Mouse (Mus musculus) urinary bladder, postnatal 10 days (tissue): ENCODE data around the gene Sparc.

Experiments
- DNase-seq: peaks from one replicate; pipeline ENCODE4 v3.0.0; 2022; ENCODE audit warnings: low spot score

Gene Sparc

DNA sequence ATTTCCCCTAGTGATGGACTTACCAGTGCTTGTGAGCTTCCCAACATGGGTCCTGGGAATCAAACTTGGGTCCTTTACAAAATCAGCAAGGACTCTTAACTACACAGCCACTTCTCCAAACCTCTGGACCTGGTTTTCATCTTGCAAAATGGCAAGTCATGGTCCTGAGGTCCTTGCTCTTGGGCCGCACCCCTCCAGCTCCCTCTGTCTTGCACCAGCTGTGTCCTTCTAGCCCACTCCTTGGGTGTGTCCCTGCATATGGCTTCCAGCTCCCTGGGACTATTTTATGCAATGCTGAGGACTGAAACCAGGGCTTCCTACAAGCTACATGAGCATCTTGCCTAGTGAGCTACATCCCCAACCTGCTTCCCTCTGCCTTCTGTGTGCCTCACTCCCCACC lies at the start of gene Sparc:
Gene Sparc (minus strand): TSS at position 206 of the 400 bp plus-strand sequence.
- no peak for DNase-seq

GRCm38 (mm10) chr11:55471467-55471866 lies 48.5 kb upstream of the Sparc start:
- no peak for DNase-seq

- no peak for DNase-seq
Observed at GRCm38 (mm10) chr11:55470761-55471160, 47.8 kb upstream of the Sparc start.

GRCm38 (mm10) chr11:55469923-55470691 lies 47.1 kb upstream of the Sparc start:
- DNase-seq: no peak

DNA sequence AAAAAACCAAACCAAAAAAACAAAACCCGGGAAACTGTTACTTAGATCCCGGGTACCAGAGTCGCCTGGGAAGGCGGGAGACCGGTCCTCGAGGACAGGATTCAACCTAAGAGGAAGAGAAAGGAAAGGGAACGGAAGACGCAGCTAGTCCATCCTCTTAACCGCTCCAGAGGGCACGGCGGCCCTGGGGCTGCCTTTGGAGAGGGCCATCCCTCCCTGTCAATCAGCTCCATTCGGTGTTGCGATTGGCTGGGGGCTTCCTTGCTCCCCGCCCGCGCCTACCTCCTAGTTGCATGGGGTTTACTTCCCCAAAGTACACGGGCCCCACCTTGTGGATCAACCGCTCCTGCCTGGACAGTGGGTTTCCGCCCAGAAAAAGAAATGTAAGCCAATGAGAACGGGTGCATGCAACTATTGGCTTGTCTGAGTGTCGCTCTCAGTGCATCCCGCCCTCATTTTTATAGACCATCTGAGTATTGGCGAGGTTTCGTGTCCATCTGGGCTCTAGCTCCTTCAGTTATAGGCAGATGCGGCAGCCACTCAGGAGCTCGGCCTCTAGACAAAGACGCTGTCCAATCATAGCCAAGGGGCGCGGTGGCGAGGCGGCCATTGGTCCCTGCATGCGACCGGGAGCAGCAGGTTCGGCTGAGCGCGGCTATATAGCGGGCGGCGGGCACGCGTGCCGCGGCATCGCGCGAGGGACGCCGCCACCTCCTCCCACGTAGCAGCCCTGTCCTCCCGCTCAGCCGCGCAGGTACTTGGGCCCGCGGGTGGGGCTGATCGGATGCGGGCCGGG lies 46.3 kb upstream of the Sparc start, which contains the start of gene G3bp1:
Gene G3bp1 (plus strand): TSS at position 638 of the 796 bp plus-strand sequence.
- peak; percentile 97 for DNase-seq

DNA sequence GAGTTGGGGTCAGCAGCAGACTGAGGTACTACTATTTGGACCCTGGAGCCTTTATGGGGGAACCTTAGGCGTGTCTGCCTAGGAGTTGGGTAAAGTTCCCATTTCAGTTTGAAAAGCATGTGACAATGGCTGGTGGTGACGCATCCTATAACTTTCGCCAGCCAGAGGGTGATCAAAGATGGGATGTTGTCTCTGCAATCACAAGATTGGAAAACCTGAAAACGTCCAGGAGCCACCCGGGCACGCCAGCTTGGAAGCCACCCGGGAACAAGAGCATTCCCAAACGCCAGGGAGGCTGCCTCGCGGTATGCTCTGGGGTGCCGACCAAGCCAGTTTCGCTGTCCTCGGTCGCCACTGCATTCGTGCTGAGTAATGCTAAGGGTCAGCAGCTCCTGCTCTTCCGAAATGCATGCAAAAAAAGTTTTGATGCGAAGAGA lies 45.6 kb upstream of the Sparc start:
- no peak for DNase-seq

DNA sequence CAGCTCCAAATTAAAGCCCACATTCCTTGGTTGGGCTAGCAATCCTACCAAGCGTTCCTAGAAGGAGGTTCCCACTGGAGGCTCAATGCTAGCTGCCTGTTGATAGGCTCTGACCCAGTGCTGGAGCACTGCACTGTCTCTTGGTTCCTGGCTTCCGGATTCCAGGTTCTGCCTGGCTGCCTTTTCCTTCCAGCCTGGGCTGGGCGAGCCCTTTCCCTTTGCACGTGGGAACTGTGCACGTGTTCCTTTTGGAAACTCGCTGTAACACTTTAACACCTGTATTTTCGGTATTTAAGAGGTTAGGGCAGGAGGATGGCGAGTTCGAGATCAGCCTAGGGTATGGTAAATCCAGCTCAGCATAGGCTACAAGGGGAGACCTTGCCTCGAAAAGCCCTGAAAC lies 45.0 kb upstream of the Sparc start:
- DNase-seq: no peak

- no peak for DNase-seq
Observed at GRCm38 (mm10) chr11:55465177-55465576, 42.2 kb upstream of the Sparc start.

DNA sequence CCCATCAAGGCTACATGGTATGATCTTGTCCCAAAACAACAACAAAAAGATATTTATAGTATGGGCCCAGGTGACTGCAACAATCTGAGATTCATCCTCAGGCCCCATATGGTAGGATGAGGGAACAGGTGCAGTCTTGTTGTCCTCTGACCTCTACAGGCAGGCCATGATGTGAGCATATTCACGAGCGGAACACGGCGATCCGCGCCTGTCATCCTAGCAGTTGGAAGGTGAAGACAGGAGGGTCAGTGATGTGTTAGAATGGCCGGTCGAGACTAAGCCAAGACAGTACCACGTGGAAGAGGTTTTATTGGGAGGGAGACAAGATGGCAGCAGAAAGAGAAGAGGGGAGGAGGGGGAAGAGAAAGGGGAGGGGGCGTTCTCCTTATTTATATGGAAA lies 41.7 kb upstream of the Sparc start:
- DNase-seq: no peak

DNA sequence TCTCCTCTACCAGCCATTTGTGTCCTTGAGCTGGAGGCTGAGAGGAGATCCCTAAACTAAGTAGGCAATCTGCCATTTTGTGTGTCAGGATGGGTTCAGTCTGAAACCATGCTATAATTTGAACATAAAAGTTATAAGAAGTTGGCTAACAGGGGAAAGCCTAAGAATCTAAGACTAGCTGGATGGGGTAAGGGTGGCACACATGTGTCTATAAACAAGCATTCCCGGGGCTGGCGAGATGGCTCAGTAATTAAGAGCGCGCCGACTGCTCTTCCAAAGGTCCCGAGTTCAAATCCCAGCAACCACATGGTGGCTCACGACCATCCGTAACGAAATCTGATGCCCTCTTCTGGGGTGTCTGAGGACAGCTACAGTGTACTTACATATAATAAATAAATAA lies 39.2 kb upstream of the Sparc start:
- DNase-seq: no peak

GRCm38 (mm10) chr11:55461019-55461645 lies 38.1 kb upstream of the Sparc start, which contains the start of gene Atox1:
Atox1 (minus strand) TSS chr11:55461239.
- DNase-seq: peak; percentile 77

DNA sequence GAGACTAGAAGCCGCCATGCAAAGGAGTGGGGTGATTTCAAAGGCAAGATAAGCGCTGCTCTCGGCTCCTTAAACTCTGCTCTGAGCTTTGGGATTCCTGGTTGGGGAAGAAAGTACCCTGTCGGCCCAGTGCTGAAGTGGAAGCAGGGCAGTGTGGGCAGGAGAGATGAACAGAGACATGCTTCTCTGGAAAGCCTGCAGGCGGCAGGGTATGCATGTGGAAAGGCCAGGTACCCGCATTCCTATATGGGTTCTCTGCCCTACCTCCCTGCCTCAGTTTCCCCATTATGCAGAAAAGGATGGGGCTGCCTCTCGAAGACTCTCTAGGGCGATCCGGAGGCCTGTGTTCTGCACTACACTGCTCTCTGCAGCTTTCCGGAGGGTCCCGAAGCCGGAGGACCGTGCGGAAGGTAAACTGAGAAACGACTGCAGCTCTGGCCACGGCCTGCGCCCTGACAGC lies 37.6 kb upstream of the Sparc start:
- no peak for DNase-seq

DNA sequence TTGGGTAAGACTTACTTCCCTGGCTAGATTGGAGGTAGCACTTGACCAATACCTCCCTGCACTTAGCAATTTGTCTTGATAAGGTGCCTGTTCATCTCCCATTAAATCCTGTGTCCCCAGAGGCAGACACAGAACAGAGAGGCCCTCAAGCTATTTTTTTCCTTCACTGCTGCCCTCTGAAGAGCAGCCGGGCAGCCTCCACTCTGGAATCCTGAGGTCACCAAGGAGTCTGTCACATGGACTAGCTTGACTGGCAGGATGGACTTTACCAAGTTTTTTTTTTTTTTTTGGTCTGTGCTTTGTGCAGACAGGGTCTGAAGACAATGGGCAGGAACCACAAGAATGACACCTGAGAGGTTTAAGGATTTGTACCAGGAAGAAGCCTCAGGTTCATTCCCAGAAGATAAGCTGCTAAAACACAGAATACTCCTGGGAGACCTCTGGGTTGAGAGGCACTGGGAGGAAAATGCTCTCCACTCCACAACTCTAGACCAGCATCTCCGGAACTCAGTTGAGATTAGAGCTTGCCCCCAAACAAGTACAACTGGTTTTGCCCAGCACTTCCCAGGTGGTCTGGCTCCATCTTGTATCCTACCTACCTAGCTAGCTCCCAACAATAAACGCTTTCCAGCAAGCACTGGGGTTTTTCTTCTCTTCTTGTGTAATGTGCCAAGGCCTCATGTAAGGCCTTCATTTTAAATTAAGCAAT lies 37.0 kb upstream of the Sparc start:
- DNase-seq: no peak

DNA sequence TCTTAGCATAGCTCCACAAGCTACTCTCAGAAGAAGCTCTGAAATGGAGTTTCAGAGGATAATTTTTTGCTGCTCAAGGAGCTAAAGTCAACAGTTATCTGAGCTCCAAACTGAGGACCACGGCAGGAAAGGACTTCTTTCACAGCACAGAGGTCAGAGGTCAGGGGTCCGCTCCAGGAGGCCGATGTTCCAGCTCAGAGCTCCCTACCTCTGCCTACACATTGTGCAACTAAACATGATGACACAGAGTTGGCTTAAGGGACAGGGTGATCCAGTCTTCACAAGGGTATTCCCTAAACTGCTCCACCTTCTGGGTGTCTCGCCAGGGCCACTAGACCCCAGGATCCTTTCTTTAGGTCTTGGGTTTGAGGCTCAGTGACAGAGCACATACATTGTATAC lies 35.5 kb upstream of the Sparc start:
- DNase-seq: no peak

DNA sequence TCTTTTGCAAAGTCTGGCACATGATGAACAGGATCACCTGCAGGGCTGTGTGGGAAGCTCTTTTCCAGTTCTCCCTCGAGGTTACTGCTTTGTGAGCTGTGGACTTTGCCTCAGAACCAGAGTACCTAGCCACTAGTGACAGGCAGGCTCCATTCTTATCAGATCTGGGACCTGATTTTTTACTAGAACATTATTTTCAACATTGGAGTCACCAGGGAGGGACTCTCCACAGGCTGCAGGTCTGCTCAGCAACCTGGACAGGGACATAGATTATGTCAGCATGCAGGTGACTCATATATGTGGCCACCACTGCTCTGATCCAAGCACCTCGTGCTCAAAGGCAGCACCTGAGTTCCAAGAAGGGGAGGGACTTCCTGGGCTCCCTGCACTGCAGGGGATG lies 32.2 kb upstream of the Sparc start:
- no peak for DNase-seq

DNA sequence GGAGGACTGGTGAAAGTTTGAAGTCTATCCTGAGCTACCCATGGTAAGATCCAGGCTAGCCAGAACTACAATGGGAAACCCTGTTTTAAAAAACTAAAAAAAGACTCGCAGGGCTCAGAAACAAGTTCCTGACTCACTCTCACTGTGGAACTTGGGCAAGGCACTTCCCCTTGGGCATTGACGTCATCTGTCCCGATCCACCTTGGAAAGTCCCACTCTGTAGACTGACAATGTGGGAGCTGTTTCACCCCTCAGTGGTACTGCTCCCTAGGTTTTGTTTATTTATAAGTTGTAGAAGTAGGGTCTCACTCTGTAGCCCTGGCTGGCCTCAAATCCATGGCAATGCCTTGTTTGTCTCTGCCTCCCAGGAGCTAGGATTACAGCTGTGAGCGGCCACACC lies 30.7 kb upstream of the Sparc start:
- no peak for DNase-seq

- no peak for DNase-seq
Observed at GRCm38 (mm10) chr11:55450311-55450710, 27.3 kb upstream of the Sparc start.

- DNase-seq: no peak
Observed at GRCm38 (mm10) chr11:55449531-55449930, 26.5 kb upstream of the Sparc start.

GRCm38 (mm10) chr11:55446579-55446978 lies 23.6 kb upstream of the Sparc start:
- peak; percentile 65 for DNase-seq

DNA sequence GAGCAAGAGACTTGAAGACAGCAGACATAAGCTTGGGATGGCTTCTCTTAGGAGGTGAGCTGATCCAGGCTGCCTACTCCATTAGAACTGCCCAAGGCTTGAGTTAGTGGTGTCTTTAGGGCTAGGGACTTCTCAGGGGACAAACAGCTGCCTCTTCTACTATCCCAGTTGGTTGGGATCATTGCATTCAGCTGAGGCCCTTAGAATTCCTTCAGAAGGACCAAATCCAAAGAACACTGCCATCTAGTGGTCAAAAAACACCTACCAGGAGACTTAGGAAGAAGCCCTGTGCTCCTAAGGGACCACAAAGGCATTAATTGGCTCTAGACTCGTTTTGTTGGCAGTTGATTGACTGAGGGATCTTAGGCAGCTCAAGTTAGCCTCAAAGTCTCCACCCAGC lies 21.8 kb upstream of the Sparc start:
- no peak for DNase-seq

DNA sequence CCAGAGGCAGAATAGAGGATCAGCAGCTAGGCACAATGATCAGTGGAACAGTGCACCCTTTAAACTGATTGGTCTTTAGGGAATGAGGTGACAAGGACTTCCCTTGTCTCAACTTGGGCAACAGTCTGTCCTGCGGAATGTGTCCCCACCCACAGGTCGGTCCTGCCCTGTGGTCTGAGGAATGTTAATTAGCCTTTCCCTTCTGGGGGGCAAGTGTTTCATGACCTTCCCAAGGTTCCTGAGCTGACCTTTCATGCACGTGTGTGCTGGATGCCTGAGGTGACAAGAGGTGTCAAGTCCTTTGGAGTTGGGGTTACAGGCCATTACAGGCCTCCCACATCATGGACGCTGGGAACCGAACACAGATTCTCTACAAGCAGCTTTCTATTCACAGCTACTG lies 16.7 kb upstream of the Sparc start:
- DNase-seq: no peak

DNA sequence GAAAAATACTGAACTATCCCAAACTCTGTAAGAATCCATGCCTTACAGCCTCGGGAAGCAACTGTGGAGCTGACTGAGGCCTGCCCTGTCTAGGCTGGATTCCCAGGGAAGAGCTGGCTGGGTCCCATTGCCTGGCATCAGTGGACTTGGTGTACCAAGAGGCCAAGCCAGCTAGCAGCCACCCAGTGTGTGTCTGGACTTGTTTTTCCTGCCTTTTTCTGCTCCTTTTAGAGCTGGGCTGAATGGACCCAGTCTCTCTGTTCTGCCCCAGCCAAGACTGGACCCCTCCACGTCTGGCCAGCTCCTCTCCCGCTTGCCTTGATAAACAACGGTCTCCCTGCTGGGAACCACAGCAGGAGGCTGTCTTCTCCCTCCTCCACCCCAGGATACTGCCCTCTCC lies 15.0 kb upstream of the Sparc start:
- DNase-seq: no peak
